Mouse (Mus musculus): Measurements from ENCODE around the gene Slc38a4.

DNA sequence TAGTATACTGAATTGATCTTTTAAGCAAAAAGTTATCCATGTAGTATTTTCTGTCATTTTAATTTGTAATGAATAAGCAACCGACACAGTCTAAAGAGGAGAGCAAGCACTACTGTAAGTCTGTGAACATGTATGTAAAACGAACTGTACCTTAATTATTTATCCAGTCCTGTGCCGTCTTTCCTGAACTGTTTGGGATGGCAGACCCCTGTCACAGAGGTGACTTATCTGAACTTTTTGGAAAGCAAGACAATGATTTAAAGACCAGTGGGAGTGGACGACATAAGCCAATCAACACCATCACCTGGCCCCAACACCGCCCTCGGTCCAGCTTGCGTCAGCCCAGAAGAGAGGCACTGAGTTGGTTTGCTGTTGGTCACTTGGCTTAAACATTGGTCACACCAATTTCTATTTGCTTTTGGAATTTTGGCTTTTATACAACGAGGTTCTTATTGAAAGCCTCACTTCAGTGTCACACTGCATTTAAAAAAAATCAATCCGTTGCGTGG, 24.7 kb downstream of the Slc38a4 start:
- TF ChIP-seq EP300 (IDR thresholded peaks at IDR 0.05) (no peak), CTCF (IDR thresholded peaks at IDR 0.05) (no peak)
